Mouse (Mus musculus) liver, embryonic 14.5 days (tissue): ENCODE results near the gene Dnajb8. TPM values are rescaled to one million over a fixed set of nuclear protein-coding genes. Genes with fewer than 3 reads are reported as not detected.

Experiments used
- ATAC-seq: fragments of 200-750 bp; cut with Nextera tagmentation; 2 replicates; pipeline ENCODE4 v1.8.0; 2017; ENCODE audit warnings: moderate number of reproducible peaks, mild to moderate bottlenecking, moderate library complexity; ENCODE audit not compliant: insufficient read depth
- DNase-seq, 3 experiments: peaks; one replicate each; pipeline ENCODE4 v3.0.0-alpha.2; 2012 to 2013; ENCODE audit warnings: low read depth in 3 of 3, low spot score in 3 of 3
- H3K27ac ChIP-seq: fragments of 300-500 bp; sonication (generic); 2 replicates; pipeline ENCODE4 v1.5.1; 2014; ENCODE audit warnings: moderate library complexity, mild to moderate bottlenecking, control low read depth, inconsistent platforms
- H3K27me3 ChIP-seq: fragments of 300-500 bp; sonication (generic); 2 replicates; pipeline ENCODE4 v1.6.1; 2014; ENCODE audit warnings: mild to moderate bottlenecking, low read length, moderate library complexity; ENCODE audit not compliant: control insufficient read depth, insufficient read depth
- H3K36me3 ChIP-seq: fragments of 300-500 bp; sonication (generic); replicated peaks from 2 replicates; pipeline ENCODE4 v1.6.1; 2014; ENCODE audit warnings: low read depth; ENCODE audit not compliant: control insufficient read depth, insufficient read depth
- H3K4me1 ChIP-seq, 2 experiments: fragments of 200-500 bp in 1 of 2; fragments of 300-500 bp in 1 of 2; sonication (generic) in 1 of 2; replicated peaks; 2 replicates each; pipeline ENCODE4 v1.6.1; 2012 to 2014; ENCODE audit warnings: antibody characterized with exemption in 1 of 2, inconsistent platforms in 1 of 2, low read length in 1 of 2; ENCODE audit not compliant: control insufficient read depth in 2 of 2, insufficient read depth in 2 of 2
- H3K4me2 ChIP-seq: fragments of 300-500 bp; sonication (generic); 2 replicates; pipeline ENCODE4 v1.6.1; 2014; ENCODE audit warnings: low read depth, mild to moderate bottlenecking, control low read depth, moderate library complexity
- H3K4me3 ChIP-seq, 2 experiments: fragments of 200-500 bp in 1 of 2; fragments of 300-500 bp in 1 of 2; sonication (generic) in 1 of 2; 2 replicates each; pipeline ENCODE4 v1.5.1; 2012 to 2014; ENCODE audit warnings: low read depth in 2 of 2, low read length in 2 of 2, mild to moderate bottlenecking in 2 of 2, control low read depth in 1 of 2, inconsistent platforms in 1 of 2, moderate library complexity in 1 of 2; ENCODE audit not compliant: insufficient read depth in 1 of 2
- H3K9ac ChIP-seq: fragments of 300-500 bp; sonication (generic); replicated peaks from 2 replicates; pipeline ENCODE4 v1.6.1; 2014; ENCODE audit warnings: mild to moderate bottlenecking, control low read depth, moderate library complexity
- H3K9me3 ChIP-seq: fragments of 300-500 bp; sonication (generic); 2 replicates; pipeline ENCODE4 v1.6.1; 2016; ENCODE audit warnings: low read length, mixed read lengths; ENCODE audit not compliant: control insufficient read depth
- CTCF ChIP-seq: IDR thresholded peaks from 2 replicates; pipeline ENCODE4 v1.5.1; 2016; ENCODE audit warnings: antibody characterized with exemption, low read depth, control low read depth
- EP300 ChIP-seq: IDR thresholded peaks from 2 replicates; pipeline ENCODE4 v1.6.1; 2016; ENCODE audit warnings: antibody characterized with exemption, low read depth
- WGBS: fragments of 180-500 bp; shearing (Covaris S2); extraction: QIAGEN DNeasy Blood & Tissue Kit; methylation state at CpG from one replicate; pipeline ENCODE4 v1.1.7; 2014; ENCODE audit not compliant: insufficient replicate concordance; 5-methylcytosine and 5-hydroxymethylcytosine counted together
- polyA plus RNA-seq, 2 experiments: library from polyadenylated mRNA; depleted of rRNA in 1 of 2; stranded (reverse) in 1 of 2; unstranded in 1 of 2; fragments of >200 nt; fragmentation: Nextera tagmentation in 1 of 2; extraction: Ambion mirVana in 1 of 2; gene quantifications; 2 replicates each; pipeline versions ENCODE4 v1.2.1 to v1.2.3; 2012 to 2014

Dnajb8 gene
- polyA plus RNA-seq, 2 experiments: not detected

- 2% methylated on average over 51 of the region's 56 CpGs for WGBS
- no peaks in the 10 kb centered on the region for H3K36me3 ChIP-seq
- peak overlapping the region; percentile 72 for H3K4me2 ChIP-seq
- peaks cover 2 to 7% of the 10 kb centered on the region in 2 experiments; a peak in 3 of 4 replicates for H3K4me1 ChIP-seq
- peaks cover 57% of the 10 kb centered on the region for H3K27me3 ChIP-seq
- DNase-seq (peak; percentile 41 to 58 (median 43)), ATAC-seq (peak; percentile 77)
- TF ChIP-seq CTCF: peak; percentile 78
- TF ChIP-seq EP300: no peak
- H3K27ac ChIP-seq: no peak overlapping the region
- peak overlapping the region; percentile 39; the same call in 1 of the 2 replicates for H3K9ac ChIP-seq
- no peaks in the 10 kb centered on the region for H3K9me3 ChIP-seq
- peak overlapping the region; percentile 60 to 61 for H3K4me3 ChIP-seq
These were observed 32.6 kb upstream of the Dnajb8 start for GRCm38 (mm10) chr6:88189312-88190042.

- ATAC-seq (no peak), DNase-seq (no peak)
- TF ChIP-seq CTCF: no peak
- TF ChIP-seq EP300: no peak
- Histone ChIP-seq H3K36me3 (no peaks in the 10 kb centered on the region), H3K27me3 (peaks cover 62% of the 10 kb centered on the region), H3K4me1 (peaks cover 2 to 7% of the 10 kb centered on the region in 2 experiments; a peak in 3 of 4 replicates), H3K4me3 (peak overlapping the region; percentile 60 to 61), H3K9me3 (no peaks in the 10 kb centered on the region), H3K27ac (no peak overlapping the region), H3K9ac (no peak overlapping the region), H3K4me2 (peak overlapping the region; percentile 72)
- 13% methylated on average over 13 of the region's 13 CpGs for WGBS
These were observed 32.1 kb upstream of the Dnajb8 start for GRCm38 (mm10) chr6:88190043-88190309.

- DNase-seq: peak in 1 of 3 experiments; percentile 18
- peaks cover 67% of the 10 kb centered on the region for H3K27me3 ChIP-seq
- no peaks in the 10 kb centered on the region for H3K9me3 ChIP-seq
- no peak for ATAC-seq
- H3K4me2 ChIP-seq: peak overlapping the region; percentile 72
- no peak for TF ChIP-seq EP300
- TF ChIP-seq CTCF: no peak
- no peak overlapping the region for H3K9ac ChIP-seq
- H3K36me3 ChIP-seq: no peaks in the 10 kb centered on the region
- H3K27ac ChIP-seq: no peak overlapping the region
- no peak overlapping the region for H3K4me3 ChIP-seq
- WGBS: 11% methylated on average over 49 of the region's 49 CpGs
- H3K4me1 ChIP-seq: peaks cover 2 to 7% of the 10 kb centered on the region in 2 experiments; a peak in 3 of 4 replicates
These were observed 31.6 kb upstream of the Dnajb8 start for GRCm38 (mm10) chr6:88190310-88191023.

- Histone ChIP-seq H3K27ac (no peak overlapping the region), H3K4me1 (peaks cover 2 to 7% of the 10 kb centered on the region in 2 experiments; a peak in 3 of 4 replicates), H3K4me3 (no peak overlapping the region), H3K4me2 (no peak overlapping the region), H3K36me3 (no peaks in the 10 kb centered on the region), H3K9me3 (no peaks in the 10 kb centered on the region), H3K9ac (no peak overlapping the region), H3K27me3 (peaks cover 72% of the 10 kb centered on the region)
- 41% methylated on average over 6 of the region's 6 CpGs for WGBS
- no peak for TF ChIP-seq CTCF
- TF ChIP-seq EP300: no peak
- ATAC-seq (no peak), DNase-seq (no peak)
These were observed 31.1 kb upstream of the Dnajb8 start for GRCm38 (mm10) chr6:88191024-88191365.

- no peak overlapping the region for H3K4me3 ChIP-seq
- no peaks in the 10 kb centered on the region for H3K9me3 ChIP-seq
- TF ChIP-seq CTCF (no peak), EP300 (peak; percentile 34; the same call in 1 of the 2 replicates)
- H3K36me3 ChIP-seq: no peaks in the 10 kb centered on the region
- peaks cover 2 to 7% of the 10 kb centered on the region in 2 experiments; a peak in 3 of 4 replicates for H3K4me1 ChIP-seq
- H3K9ac ChIP-seq: no peak overlapping the region
- WGBS: 10% methylated on average over 4 of the region's 4 CpGs
- no peak overlapping the region for H3K4me2 ChIP-seq
- ATAC-seq (no peak), DNase-seq (no peak)
- no peak overlapping the region for H3K27ac ChIP-seq
- peaks cover 78% of the 10 kb centered on the region for H3K27me3 ChIP-seq
These were observed 30.5 kb upstream of the Dnajb8 start for GRCm38 (mm10) chr6:88191411-88192070.
